ENCODE assay signal across 8 mouse cellular contexts in genomic region chr9:30137611-30138287, GRCm38 (mm10).
DNase-seq lines count a peak whose midpoint lies in the region; ATAC-seq lines count a peak whose summit lies in the region.

No protein-coding gene starts in this region.

- peak; percentile 59 for DNase-seq in ES-CJ7 (ENCODE audit: low read depth, low spot score)
- peak; percentile 87 for DNase-seq in cerebellum, adult 11 months
- peak; percentile 88 for DNase-seq in kidney, postnatal 10 days
- peak; percentile 14 for DNase-seq in liver, embryonic 13.5 days
- DNase-seq in urinary bladder, adult 18-20 months (ENCODE audit: low spot score in 2 of 2): peak; percentile 73 to 74

- peaks cover 38% of the 10 kb centered on the region for H3K4me1 ChIP-seq in forebrain, embryonic 13.5 days
- H3K4me1 ChIP-seq in heart, embryonic 14.5 days (ENCODE audit: control insufficient read depth in 2 of 2, insufficient read depth in 2 of 2, low read length in 2 of 2): peaks cover 17 to 29% of the 10 kb centered on the region in 2 experiments
- no peaks in the 10 kb centered on the region for H3K4me1 ChIP-seq in liver, embryonic 13.5 days (replicated peaks)
- peaks cover 8% of the 10 kb centered on the region; the same call in 1 of the 2 replicates for H3K4me1 ChIP-seq in neural tube, embryonic 14.5 days (ENCODE audit: control insufficient read depth, insufficient read depth, low read length)

- H3K27me3 ChIP-seq in forebrain, embryonic 13.5 days: 0 out of 2 replicates have a peak, but pooled peaks cover 11% of the 10 kb centered on the region
- H3K27me3 ChIP-seq in heart, embryonic 14.5 days (ENCODE audit: control insufficient read depth, insufficient read depth, low read length): no peaks in the 10 kb centered on the region
- no peaks in the 10 kb centered on the region for H3K27me3 ChIP-seq in liver, embryonic 13.5 days
- H3K27me3 ChIP-seq in neural tube, embryonic 14.5 days (ENCODE audit: control insufficient read depth, insufficient read depth, low read length): no peaks in the 10 kb centered on the region

- H3K4me2 ChIP-seq in forebrain, embryonic 13.5 days: peak overlapping the region; percentile 11; the same call in 1 of the 2 replicates
- H3K4me2 ChIP-seq in heart, embryonic 14.5 days (ENCODE audit: low read length): peak overlapping the region; percentile 59
- no peak overlapping the region for H3K4me2 ChIP-seq in liver, embryonic 13.5 days
- H3K4me2 ChIP-seq in neural tube, embryonic 14.5 days (ENCODE audit: low read depth, low read length): no peak overlapping the region

- no peak overlapping the region for H3K9ac ChIP-seq in forebrain, embryonic 13.5 days
- H3K9ac ChIP-seq in heart, embryonic 14.5 days (ENCODE audit: low read length): peak overlapping the region; percentile 51; the same call in 1 of the 2 replicates
- H3K9ac ChIP-seq in liver, embryonic 13.5 days: no peak overlapping the region
- no peak overlapping the region for H3K9ac ChIP-seq in neural tube, embryonic 14.5 days (replicated peaks; ENCODE audit: low read depth, low read length)

- peak overlapping the region; percentile 10; the same call in 1 of the 2 replicates for H3K27ac ChIP-seq in forebrain, embryonic 13.5 days
- peak overlapping the region; percentile 88 to 90 for H3K27ac ChIP-seq in heart, embryonic 14.5 days (replicated peaks in 1 of 2; ENCODE audit: control insufficient read depth in 1 of 2, insufficient read depth in 1 of 2, low read depth in 2 of 2, low read length in 2 of 2)
- H3K27ac ChIP-seq in liver, embryonic 13.5 days: no peak overlapping the region
- no peak overlapping the region for H3K27ac ChIP-seq in neural tube, embryonic 14.5 days (ENCODE audit: low read depth, low read length)

- no peaks in the 10 kb centered on the region for H3K36me3 ChIP-seq in forebrain, embryonic 13.5 days (ENCODE audit: poor library complexity, severe bottlenecking)
- H3K36me3 ChIP-seq in heart, embryonic 14.5 days (ENCODE audit: control insufficient read depth, insufficient read depth, low read length): no peaks in the 10 kb centered on the region
- no peaks in the 10 kb centered on the region for H3K36me3 ChIP-seq in liver, embryonic 13.5 days
- H3K36me3 ChIP-seq in neural tube, embryonic 14.5 days (ENCODE audit: control insufficient read depth, insufficient read depth, low read length): no peaks in the 10 kb centered on the region

- no peak overlapping the region for H3K4me3 ChIP-seq in forebrain, embryonic 13.5 days
- 0 out of 4 replicates have a peak overlapping the region, but pooled peaks have one; percentile 6 to 10 for H3K4me3 ChIP-seq in heart, embryonic 14.5 days (ENCODE audit: control insufficient read depth in 1 of 2, insufficient read depth in 1 of 2, low read depth in 1 of 2, low read length in 2 of 2)
- no peak overlapping the region for H3K4me3 ChIP-seq in liver, embryonic 13.5 days (replicated peaks)
- no peak overlapping the region for H3K4me3 ChIP-seq in neural tube, embryonic 14.5 days (ENCODE audit: low read depth, low read length)

- ATAC-seq in forebrain, embryonic 13.5 days: peak; percentile 86
- peak; percentile 94 for ATAC-seq in heart, embryonic 14.5 days (ENCODE audit: insufficient number of reproducible peaks, insufficient read depth, low FRiP score, low read depth)
- ATAC-seq in liver, embryonic 13.5 days (ENCODE audit: low read depth): no peak
- ATAC-seq in neural tube, embryonic 14.5 days (ENCODE audit: low read depth): peak; percentile 54; the same call in 1 of the 2 replicates

- WGBS in forebrain, embryonic 13.5 days: 23% methylated on average over 14 of the region's 14 CpGs
- WGBS in heart, embryonic 14.5 days: 10% methylated on average over 14 of the region's 14 CpGs
- 20% methylated on average over 14 of the region's 14 CpGs for WGBS in liver, embryonic 13.5 days (ENCODE audit: insufficient replicate concordance)
- WGBS in neural tube, embryonic 14.5 days: 26% methylated on average over 14 of the region's 14 CpGs

- H3K9me3 ChIP-seq in forebrain, embryonic 13.5 days (replicated peaks): no peaks in the 10 kb centered on the region
- H3K9me3 ChIP-seq in heart, embryonic 14.5 days (ENCODE audit: control insufficient read depth, low read length): no peaks in the 10 kb centered on the region
- H3K9me3 ChIP-seq in liver, embryonic 13.5 days (replicated peaks): no peaks in the 10 kb centered on the region
- no peaks in the 10 kb centered on the region for H3K9me3 ChIP-seq in neural tube, embryonic 14.5 days (ENCODE audit: control insufficient read depth, low read length)

Comparison
In these comparisons a context has a peak if more than half of its experiments do, and no peak if none do; other contexts are left out.
1. DNase-seq: peak in every context shown above with its lines; median percentile 88 in kidney, postnatal 10 days; 87 in cerebellum, adult 11 months; 74 in urinary bladder, adult 18-20 months; 59 in ES-CJ7; 14 in liver, embryonic 13.5 days.
2. H3K27ac ChIP-seq: peak in forebrain, embryonic 13.5 days (single experiment) and heart, embryonic 14.5 days (2 of 2); none in liver, embryonic 13.5 days (single experiment) and neural tube, embryonic 14.5 days (single experiment).
3. H3K4me2 ChIP-seq: peak in forebrain, embryonic 13.5 days (single experiment) and heart, embryonic 14.5 days (single experiment); none in liver, embryonic 13.5 days (single experiment) and neural tube, embryonic 14.5 days (single experiment).
4. H3K4me3 ChIP-seq: peak in heart, embryonic 14.5 days (2 of 2); none in forebrain, embryonic 13.5 days (single experiment), liver, embryonic 13.5 days (single experiment) and neural tube, embryonic 14.5 days (single experiment).